Mouse (Mus musculus) activated CD4-positive, CD25-positive, alpha-beta regulatory T cell, adult 4 months (primary cell): ENCODE measurements around the gene Cmtm8. TPM values are rescaled to one million over a fixed set of nuclear protein-coding genes. Genes with fewer than 3 reads are reported as not detected.

Experiments used
- ATAC-seq: one replicate; pipeline ENCODE4 v1.8.0; 2017
- polyA plus RNA-seq, 2 experiments: library from polyadenylated mRNA; unstranded; fragments of 100-300 nt; shearing (Covaris generic); gene quantifications; one replicate each; pipeline ENCODE4 v1.2.1; 2017

Gene Cmtm8
- polyA plus RNA-seq, 2 experiments from 2014 or later, result not detected

DNA sequence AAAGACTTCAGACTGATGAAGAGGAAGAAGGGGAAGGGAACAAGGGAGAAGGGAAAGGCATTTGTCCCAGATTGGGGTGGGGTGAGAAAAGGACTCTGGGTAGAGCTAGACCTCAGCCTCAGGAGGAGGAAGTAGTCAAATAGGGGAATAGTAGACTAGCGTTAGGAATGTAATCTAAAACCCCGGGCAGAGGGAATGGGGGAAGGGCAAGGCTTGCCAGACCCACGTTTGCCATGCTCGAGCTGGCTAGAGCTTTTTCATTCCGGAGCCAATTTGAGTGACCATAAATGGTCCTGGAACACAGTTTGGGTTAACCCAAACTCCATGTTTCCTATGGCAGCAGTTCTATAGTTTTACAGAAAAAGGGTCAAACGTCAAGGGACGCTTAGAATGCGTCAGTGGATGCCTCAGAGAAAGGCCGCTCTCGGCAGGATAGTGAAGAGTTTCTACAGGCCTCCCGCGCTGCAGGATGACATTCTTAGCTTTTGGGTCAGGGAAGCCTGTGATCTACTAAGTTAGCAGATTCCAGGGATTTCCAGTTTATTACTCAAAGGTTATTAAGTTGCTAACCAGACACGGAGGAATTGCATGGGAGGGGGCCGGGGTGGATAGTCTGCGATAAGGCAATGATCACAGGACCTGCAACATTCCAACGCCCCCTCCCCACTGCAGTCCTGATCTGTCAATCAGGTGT lies 58.4 kb downstream of the Cmtm8 start:
- no peak for ATAC-seq

DNA sequence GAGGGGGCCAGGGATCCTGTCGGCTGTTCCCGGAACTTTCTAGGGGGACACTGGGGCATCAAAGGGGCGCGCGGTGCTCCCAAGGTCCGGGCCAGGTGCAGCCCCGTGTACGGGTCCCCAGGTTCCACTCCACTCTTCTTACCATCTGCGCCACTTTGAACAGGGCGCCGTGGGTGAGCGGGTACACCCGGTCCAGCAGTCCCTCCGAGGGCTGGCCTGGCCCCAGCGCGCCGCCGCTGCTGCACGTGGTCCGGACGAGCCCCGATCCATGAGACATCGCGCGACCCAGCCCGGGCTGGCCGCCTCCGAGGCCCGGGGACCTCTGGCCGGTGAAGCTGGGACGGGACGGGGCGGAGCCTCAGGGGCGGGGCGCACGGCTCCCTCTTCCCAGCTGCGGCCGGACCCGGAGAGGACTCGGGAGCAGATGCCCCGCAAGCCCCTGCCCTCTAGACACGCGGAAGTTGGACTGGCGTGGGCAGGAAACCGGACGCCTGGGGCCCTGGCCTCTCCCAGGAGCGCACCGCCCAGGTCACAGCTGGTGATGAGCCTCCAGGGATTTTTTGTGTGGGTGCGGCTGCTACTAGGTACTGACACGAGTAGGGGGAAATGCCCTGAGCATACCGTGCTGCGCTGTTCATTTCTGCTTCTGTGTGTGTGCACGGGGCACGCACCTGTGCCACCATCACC lies 62.3 kb downstream of the Cmtm8 start, which contains the start of gene Cmtm7:
Gene Cmtm7, minus strand, starts transcription at position 331 of the 687 bp plus-strand sequence.
- ATAC-seq, result peak; percentile 76

DNA sequence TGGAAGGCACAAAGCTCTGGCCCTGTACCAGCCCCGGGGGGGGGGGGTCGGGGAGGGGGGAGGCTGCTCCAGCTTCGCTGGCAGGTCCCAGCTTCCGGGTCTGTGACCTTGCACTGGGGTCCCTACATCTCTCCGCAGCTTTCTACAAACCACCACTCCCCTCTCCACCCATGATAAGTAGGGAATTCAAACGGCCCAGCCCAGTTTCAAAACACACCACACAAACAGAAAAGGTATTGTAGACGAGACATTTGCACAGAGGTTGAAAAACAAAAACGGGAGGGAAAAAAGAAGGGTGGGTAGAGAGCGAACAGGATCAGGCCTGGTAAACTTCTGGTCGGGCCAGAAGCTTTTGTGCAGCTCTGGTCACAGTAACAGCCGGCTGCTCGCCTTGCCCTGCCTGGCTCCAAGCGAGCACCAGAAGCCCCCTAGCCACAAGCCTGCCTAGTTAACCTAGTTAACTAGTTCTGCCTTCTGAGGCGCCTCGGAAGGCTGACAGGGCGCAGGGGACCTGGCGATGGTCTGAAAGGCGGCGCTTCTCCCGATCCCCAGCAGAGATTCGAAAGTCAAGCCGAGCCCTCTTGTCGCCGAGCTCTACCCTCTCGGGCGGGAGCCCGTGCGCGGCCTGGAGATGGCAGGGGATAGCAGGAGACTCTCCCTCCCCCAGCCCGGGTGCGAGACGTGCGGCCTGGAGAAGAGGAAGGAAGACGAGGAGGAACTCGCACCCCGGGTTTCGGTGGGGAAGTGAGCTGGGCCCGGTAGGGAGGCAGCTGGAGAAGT lies 63.0 kb downstream of the Cmtm8 start:
- ATAC-seq, result peak; percentile 16

DNA sequence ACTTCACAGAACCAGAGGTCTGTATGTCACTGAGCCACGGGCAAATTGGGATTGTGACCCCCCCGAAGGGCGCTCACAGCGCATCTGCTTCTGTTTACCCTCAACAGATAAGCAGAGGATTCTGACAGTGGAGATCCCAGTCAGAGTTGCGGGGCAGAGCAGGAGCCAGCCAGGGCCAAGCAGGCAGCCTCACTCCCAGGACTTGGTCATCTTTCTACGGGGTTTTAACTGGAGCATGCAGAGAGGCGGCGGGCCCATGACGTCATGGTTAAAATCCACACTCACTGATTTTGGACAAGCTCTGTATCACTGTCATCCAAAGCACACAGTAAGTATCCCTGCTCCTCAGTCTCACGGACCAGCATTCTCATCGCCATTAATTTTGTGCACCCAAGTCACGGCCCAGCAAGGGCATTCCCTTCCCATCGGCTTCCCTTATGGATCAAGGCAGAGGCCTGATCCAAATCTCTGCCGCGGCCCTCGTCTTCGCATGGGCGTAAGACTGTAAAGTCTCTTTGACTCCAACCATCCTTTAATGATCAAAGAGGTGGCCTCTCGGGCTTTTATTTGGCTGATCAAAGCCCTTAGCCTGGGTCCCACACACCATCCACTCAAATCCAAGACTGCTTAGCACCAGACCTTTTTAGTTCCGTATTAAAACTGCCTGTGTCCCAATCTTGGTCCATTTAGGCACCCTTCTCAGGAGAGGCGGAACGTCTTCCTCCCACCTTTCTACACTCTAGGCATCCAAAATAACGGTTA lies 63.8 kb downstream of the Cmtm8 start:
- no peak for ATAC-seq

DNA sequence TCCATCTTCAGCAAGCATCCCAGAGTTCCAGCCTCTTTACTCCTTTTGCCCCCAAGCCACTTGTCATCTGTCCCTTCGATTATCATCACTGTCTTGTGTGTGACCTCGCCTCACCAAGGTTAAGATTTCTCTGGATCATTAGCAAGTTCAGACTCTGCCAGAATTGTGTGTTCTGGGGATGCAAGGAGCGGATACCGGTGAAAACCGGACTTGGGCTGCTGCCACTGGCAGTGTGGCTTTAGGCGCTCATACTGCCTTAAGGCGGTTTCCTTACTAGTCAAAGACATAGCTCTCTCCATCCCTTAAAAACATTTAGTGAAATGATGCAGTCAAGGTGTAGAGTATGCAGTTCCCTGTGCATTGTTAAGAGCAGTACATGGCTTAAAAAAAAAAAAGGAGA lies 65.1 kb downstream of the Cmtm8 start:
- ATAC-seq, result no peak

DNA sequence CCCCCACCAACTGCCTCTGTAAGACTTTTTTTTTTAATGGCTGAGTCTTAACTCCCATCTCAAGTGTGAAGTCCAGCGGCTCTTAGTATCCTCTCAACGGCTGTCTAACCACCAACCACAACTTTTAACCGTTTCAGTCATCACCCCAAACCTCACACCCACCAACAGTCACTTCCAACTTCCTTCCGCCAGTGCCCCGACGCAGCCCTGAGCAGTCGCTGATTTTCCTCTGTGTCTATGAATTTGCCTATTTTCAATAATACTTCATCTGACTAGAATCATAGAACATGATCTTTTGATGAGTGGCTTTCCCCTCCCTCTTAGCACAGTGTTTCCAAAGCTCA lies 65.9 kb downstream of the Cmtm8 start:
- ATAC-seq, result peak; percentile 49

DNA sequence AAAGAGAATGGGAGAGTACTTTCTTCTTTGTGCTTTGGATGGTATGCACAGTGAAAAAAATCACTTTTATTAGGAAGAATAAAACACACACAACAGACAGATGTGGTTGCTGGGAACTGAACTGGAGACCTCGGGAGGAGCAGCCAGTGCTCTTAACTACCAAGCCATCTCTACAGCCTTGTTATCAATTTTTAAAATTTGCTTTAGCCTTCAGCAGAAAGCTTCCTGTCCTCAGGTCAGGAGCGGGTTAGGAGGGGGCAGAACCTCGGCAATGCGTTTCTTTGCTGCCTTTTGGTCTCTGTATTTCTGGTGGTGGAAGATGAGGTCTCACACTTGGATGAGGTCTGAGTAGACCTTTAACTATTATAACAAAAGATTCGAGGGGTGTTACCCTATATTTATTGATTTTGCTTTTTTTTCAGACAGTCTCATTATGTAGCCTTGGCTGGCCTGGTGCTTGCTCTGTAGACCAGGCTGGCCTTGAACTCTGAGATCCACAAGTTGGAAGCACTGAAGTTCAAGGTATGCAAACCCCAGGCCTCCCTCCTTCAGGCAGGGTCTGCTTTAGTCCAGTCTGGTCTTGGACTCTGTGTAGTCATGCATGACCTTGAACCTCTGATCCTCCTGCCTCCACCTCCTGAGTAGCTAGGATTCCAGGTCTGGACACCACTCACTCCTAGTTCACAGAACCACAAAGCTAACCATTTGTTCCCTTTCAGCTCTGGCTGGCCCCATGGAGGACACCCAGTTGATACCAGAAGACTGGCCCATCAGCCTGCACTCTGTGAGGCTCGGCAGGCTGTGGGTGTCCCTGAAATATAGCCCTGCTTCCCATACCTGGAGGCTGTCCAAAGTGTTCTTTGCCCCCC lies 66.5 kb downstream of the Cmtm8 start:
- no peak for ATAC-seq

DNA sequence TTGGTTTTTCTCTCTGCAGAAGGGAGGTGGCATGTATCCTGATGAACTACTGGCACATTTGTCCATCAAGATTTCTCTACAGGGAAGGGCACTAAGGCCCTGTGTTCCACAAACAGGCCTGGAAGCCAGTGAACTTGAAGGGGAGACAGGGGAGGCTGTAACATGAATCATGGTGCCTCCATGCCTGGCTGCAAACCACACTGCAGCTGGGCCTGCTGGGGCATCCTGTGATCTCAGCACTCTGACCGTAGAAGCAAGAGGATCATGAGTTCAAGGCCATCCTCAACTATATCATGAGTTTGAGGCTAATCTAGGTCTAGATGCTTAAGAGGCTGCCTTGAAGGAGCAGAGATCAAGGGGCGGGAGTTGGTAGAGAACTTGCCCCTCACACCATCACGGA lies 67.6 kb downstream of the Cmtm8 start:
- no peak for ATAC-seq

DNA sequence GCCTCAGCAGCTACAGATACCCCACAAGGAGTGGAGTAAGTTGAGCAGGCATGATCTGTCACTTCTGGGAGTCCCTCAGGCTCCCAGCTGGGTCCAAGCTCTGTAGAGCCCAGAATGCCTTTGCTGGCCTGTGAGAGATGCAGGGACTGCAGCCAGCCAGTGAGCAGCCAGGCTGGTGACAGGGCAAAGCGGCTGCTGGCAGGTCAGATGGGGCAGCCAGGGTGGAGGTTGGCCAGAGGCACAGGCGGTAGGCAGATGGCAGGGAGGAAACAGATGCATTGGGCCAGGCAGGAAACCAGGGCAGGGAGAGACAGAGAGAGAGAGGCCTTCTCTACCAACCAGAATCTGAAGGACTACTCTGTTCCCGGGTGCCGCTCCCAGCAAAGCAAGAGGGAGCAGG lies 68.7 kb downstream of the Cmtm8 start:
- ATAC-seq, result no peak

DNA sequence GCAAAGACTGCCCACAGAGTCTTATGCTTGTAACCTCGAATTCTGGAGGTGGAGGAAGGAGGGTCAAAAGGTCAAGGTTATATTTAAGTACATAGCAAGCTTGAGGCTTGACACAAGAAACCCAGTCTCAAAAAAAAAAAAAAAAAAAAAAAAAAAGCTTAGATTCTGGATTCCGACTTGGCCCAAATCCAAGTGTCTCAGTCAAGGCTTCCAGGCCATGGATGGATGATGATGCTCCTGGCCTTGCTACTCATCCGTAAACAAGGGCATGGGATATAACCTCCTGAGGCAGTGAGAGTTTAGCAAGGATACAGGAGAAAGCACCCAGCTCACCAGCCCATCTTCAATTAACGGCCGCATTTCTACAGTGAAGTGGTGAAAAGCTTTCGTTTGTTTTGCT lies 69.3 kb downstream of the Cmtm8 start:
- ATAC-seq, result no peak

DNA sequence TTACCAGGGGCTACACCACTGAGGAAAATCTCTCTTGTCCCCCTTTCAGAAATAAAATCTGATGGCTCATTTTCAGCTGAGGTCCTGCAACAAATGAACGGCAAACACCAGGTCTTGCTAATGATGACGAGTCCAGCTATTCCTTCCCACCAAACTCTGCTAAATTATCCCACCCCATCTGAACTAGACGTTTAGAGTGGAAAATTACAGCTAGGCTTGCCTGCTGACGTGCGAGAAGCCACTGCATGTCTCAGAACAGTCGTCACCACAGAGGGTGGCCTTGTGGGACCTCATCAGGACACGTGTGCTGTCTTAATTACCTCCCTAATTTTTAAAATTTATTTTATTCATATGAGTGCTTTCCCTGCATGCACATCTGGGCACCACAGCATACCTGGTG lies 72.4 kb downstream of the Cmtm8 start:
- no peak for ATAC-seq

DNA sequence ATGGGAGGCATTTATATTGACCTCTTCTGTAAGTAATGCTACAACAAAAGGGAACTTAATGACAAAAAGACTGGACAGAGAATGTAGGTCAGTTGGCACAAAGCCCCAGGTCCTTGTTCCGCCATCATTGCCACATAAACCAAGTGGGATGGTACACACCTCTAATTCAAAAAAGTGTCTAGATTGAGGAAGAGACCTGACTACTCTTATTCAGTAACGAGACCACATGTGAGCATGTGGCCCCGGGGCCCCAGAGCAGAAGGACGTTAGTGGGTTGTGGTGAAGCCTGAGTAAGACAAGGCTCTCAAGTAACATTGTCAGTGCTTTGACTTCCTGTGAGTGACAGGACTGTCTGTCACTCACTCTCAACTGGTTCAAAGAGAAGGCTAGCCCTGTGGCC lies 73.7 kb downstream of the Cmtm8 start:
- ATAC-seq, result peak; percentile 87

DNA sequence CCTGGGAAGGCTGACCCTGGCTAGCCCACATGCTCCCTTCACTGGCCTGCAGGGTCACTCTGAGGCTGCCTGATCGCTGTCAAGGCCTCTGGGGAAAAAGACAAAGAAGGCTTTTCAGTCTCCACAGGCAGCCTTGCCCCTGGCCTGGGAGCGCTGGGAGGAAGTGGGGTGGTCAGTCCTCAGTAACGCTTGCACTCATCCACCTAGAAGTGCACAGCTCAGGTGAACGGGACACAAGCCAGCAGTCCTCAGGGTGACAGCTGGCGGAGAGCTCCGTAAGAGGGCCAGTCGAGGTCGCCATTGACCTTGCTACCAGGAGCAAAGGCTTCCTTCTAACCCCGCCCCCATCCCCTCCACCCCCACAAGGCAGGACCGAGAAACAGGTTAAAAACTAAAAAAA lies 75.9 kb downstream of the Cmtm8 start:
- no peak for ATAC-seq

DNA sequence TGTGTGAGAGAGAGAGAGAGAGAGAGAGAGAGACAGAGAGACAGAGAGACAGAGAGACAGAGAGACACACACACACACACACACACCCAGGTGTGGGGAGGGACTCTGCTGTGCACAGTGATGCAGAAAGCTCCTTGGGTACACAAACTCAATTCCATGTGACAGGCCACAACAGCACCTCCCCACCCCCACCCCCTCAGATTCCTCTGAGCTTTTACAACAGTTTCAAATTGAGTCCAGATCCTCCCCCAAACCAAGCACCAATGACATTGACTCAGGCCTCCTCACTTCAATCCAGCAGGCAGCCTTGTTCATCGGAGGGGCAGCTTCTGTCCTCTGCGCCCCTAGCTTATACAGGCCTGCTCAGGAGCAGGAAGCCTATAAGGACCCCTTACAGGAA lies 76.4 kb downstream of the Cmtm8 start:
- no peak for ATAC-seq

DNA sequence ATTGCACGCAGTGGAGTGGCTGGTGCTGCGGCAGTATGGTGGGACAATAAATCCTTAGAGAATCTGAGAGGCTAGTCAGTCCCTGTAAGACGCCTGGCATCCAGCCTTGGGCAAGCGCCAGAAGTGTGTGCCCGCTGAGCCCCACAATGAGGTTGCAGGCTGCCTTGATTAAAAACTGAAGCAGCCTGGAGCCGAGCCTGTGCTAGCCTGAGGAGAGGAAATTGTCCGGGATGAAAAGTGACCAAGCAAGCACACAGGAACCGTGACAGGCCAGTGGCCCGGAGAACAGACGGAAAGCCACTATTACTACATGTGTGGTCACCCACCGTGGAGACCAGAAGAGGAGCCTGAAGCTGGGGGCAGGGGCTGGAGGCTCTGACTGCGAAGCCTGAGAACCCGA lies 76.9 kb downstream of the Cmtm8 start:
- ATAC-seq, result no peak

DNA sequence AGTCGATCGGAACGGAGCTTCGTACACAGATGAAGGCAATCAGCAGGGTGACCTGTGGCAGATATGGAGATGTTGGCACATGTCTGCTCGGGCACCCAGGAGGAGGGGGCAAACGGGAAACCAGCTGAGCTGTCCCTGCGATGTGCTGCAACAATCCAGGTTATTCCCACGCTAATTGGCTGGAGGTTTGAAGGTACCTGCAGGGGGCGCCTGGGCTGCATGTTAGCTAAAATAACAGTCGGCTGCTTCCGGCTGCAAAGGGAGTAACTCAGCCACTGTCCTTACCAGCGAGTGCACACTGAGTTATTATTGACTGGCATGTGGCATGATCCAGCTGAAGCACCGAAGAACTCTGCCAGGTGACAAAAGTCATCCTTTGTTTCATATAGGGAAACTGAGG lies 80.6 kb downstream of the Cmtm8 start:
- ATAC-seq, result no peak

DNA sequence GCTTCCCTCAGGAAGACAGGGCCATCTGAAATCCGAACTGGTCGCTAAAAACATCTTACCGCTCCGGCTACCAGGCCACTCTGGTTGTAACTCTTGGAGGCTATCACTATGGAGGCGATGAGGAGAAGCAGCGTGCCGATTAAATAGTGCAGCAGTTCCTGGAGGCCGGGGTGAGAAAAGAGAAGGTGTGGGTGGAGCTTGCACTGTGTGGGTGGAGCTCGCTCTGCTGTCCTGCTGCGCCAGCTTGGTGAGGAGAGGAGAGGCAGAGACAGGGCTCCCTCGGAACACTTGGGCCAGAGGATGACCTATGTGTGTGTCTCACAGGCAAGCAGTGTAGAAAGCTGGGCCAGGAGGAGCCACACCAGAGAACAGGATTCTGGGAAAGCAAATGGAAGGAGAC lies 82.1 kb downstream of the Cmtm8 start:
- ATAC-seq, result peak; percentile 24

DNA sequence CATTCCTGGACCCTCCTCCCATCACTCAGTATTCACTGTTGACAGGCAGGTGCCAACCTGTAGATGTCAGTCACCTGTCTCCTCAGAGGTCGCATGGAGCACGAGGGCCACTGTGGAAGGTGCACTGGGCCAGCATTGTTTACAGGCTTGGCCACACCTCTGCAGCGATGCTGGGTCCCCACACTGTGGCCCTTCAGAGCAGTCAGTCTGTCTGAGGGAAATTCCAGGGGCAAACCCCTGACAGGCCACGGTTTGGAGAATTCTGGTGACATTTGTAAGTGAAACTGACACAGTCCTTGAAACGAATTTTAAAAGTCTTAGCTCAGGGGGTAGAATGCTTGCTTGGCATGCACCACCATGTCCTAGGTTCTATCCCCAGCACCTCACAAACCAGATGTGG lies 83.6 kb downstream of the Cmtm8 start:
- ATAC-seq, result peak; percentile 50

DNA sequence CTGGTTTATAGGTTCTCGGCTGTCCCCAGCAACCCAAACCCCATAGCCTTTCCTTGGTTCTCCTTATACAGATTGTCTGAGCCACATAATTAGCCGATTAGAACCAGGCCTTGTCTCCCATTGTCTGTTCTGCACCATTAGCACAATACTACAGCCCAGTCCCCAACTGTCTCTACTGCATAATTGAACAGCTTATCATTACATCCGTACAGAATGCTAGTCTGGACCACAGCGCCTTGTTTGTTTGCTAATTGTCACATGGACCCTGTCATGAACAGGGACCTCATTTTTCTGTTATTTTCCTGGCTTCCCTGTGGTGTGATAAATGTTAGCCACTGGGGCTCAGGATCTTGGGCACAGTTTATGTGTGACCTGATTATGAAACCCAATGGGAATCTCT lies 84.1 kb downstream of the Cmtm8 start:
- ATAC-seq, result no peak

DNA sequence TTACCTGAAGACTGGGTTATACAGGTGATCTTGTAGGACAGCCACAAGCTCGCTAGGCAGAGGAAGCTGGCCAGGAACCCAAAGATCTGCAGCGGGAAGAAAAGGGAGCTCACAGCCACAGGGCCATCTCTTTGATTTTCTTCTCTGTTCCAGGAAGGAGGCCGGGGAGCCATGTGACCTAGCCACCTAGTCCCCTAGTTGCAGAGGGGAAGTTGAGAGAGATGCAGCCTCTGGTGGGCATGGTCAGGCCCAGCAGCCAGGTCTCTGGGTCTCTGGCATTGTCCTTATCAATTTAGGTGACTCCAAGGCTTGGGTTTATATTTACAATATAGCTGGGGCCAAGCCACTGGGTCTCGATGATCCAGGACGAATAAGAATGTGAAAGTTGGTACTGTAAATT lies 85.2 kb downstream of the Cmtm8 start:
- no peak for ATAC-seq

DNA sequence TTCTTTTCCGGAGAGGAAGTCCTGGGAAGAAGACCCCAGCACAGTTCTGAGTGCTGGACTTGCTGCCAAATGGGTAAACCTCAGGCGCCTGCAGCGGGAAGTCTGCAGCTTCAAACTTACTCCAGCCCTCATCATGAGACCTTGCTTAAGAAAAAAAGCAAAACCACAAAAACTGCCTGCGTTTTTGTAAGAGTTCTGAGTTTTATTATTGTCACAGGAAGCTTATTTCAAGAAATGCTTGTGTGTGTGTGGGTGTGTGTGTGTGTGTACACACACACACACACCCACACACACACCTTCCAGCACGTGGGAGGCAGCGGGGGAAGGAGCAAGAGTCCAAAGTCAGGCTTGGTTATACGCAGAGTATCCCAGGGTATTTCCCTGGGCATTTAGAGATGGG lies 85.7 kb downstream of the Cmtm8 start:
- ATAC-seq, result peak; percentile 55

DNA sequence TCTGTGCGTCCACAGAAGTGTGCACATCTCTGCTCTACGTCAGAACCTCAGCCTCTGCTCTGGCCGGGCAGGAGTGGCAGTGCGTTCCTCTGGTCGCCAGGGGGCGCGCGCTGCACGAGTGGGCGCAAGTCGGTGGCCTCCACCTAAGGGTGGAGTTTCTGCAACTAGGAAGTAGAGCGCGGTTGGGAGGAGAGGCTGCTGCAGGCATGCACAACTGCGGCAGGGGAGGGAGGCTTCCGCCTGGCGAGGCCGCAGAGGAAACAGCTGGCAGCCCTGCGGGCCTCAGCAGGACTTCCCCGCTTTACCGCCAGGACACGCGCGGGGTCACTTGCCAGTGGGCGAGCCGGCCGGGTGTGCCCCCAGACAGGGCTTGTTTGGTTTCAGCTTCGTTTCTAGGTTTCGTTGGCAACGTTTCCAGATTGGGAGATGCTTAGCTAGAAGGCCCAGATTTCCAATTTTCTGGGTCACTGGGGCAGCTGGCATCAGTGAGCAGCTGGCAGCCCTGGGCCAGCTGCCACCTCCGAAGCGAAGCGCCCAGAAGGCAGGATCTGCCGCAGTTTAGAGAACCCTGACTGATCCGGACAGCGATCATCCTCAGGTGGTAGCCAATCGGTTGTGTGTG lies 91.0 kb downstream of the Cmtm8 start:
- ATAC-seq, result peak; percentile 84
